Mouse (Mus musculus) bone marrow, adult 2 months (tissue): ENCODE measurements around the gene Pabpn1. TPM values are rescaled to one million over a fixed set of nuclear protein-coding genes. Genes with fewer than 3 reads are reported as not detected.

Experiments
- H3K27ac ChIP-seq: fragments of 200-500 bp; 2 replicates; pipeline ENCODE4 v1.5.1; 2012; ENCODE audit warnings: low read depth, mild to moderate bottlenecking, control low read depth, inconsistent platforms, low read length; ENCODE audit not compliant: control insufficient read depth, poor library complexity, insufficient read depth
- H3K4me1 ChIP-seq: fragments of 200-500 bp; 2 replicates; pipeline ENCODE4 v1.6.1; 2011; ENCODE audit warnings: low read length; ENCODE audit not compliant: control insufficient read depth, insufficient read depth
- H3K4me3 ChIP-seq: fragments of 200-500 bp; replicated peaks from 2 replicates; pipeline ENCODE3; 2011; ENCODE audit warnings: mild to moderate bottlenecking, low read depth, low read length, control low read depth; ENCODE audit not compliant: control insufficient read depth
- CTCF ChIP-seq: fragments of 200-500 bp; IDR thresholded peaks from 2 replicates; pipeline ENCODE4 v1.5.1; 2011; ENCODE audit warnings: low read length, control low read depth; ENCODE audit not compliant: control insufficient read depth, insufficient read depth
- POLR2A ChIP-seq: fragments of 200-500 bp; IDR thresholded peaks from 2 replicates; pipeline ENCODE4 v1.6.1; 2011; ENCODE audit warnings: low read depth, mild to moderate bottlenecking, control low read depth, low read length, borderline replicate concordance; ENCODE audit not compliant: control insufficient read depth
- WGBS: fragments of 180-500 bp; shearing (Covaris S2); methylation state at CpG from one replicate; pipeline ENCODE4 v1.1.7; 2018; 5-methylcytosine and 5-hydroxymethylcytosine counted together
- polyA plus RNA-seq: library from polyadenylated mRNA; stranded (reverse); fragments of >200 nt; gene quantifications from 2 replicates; pipeline ENCODE4 v1.2.4, GENCODE M21; 2011; ENCODE audit warnings: low replicate concordance; ENCODE audit not compliant: missing spikeins, insufficient read depth, insufficient read length

The Pabpn1 gene
- polyA plus RNA-seq: 124 and 140 TPM in 2 replicates

GRCm38 (mm10) chr14:54892200-54892599, at the start of gene Pabpn1:
Gene Pabpn1 (plus strand): TSS chr14:54892500.
- 84% methylated on average over 3 of the region's 3 CpGs for WGBS
- TF ChIP-seq CTCF: no peak
- TF ChIP-seq POLR2A: no peak
- Histone ChIP-seq H3K27ac (no peak within 1 kb of the TSS), H3K4me3 (peak within 1 kb of the TSS; percentile 86), H3K4me1 (no peaks in the 10 kb centered on the region; the same call in 1 of the 2 replicates)

GRCm38 (mm10) chr14:54843461-54843860, 48.8 kb upstream of the Pabpn1 start:
- 0% methylated on average over 4 of the region's 4 CpGs for WGBS
- H3K27ac ChIP-seq: no peak overlapping the region
- H3K4me1 ChIP-seq: no peaks in the 10 kb centered on the region; the same call in 1 of the 2 replicates
- peak; percentile 15; the same call in 1 of the 2 replicates for TF ChIP-seq CTCF
- TF ChIP-seq POLR2A: no peak
- no peak overlapping the region for H3K4me3 ChIP-seq

- H3K4me3 ChIP-seq: no peak overlapping the region
- H3K4me1 ChIP-seq: no peaks in the 10 kb centered on the region
- WGBS: 91% methylated on average over 3 of the region's 3 CpGs
- no peak for TF ChIP-seq POLR2A
- no peak for TF ChIP-seq CTCF
- H3K27ac ChIP-seq: no peak overlapping the region
Measured at GRCm38 (mm10) chr14:54855726-54856125, 36.6 kb upstream of the Pabpn1 start.

GRCm38 (mm10) chr14:54856703-54857102, 35.6 kb upstream of the Pabpn1 start:
- TF ChIP-seq CTCF (no peak), POLR2A (no peak)
- 53% methylated on average over 7 of the region's 7 CpGs for WGBS
- H3K27ac ChIP-seq: no peak overlapping the region
- no peaks in the 10 kb centered on the region for H3K4me1 ChIP-seq
- no peak overlapping the region for H3K4me3 ChIP-seq

GRCm38 (mm10) chr14:54857891-54858290, 34.4 kb upstream of the Pabpn1 start:
- Histone ChIP-seq H3K27ac (no peak overlapping the region), H3K4me3 (no peak overlapping the region), H3K4me1 (no peaks in the 10 kb centered on the region)
- TF ChIP-seq CTCF (no peak), POLR2A (no peak)
- 84% methylated on average over 9 of the region's 9 CpGs for WGBS

- Histone ChIP-seq H3K4me3 (no peak overlapping the region), H3K27ac (no peak overlapping the region), H3K4me1 (no peaks in the 10 kb centered on the region)
- no peak for TF ChIP-seq POLR2A
- peak; percentile 69 for TF ChIP-seq CTCF
- WGBS: 34% methylated on average over 2 of the region's 2 CpGs
Measured at GRCm38 (mm10) chr14:54860511-54860910, 31.8 kb upstream of the Pabpn1 start.

GRCm38 (mm10) chr14:54863501-54864312, 28.6 kb upstream of the Pabpn1 start:
- under 1% methylated on average over 56 of the region's 56 CpGs for WGBS
- peak overlapping the region; percentile 77 for H3K27ac ChIP-seq
- H3K4me3 ChIP-seq: peak overlapping the region; percentile 71
- TF ChIP-seq POLR2A: peak; percentile 57; the same call in 1 of the 2 replicates
- no peak for TF ChIP-seq CTCF
- H3K4me1 ChIP-seq: peaks cover 2% of the 10 kb centered on the region

- TF ChIP-seq CTCF (no peak), POLR2A (no peak)
- no peak overlapping the region; the same call in 1 of the 2 replicates for H3K27ac ChIP-seq
- H3K4me3 ChIP-seq: peak overlapping the region; percentile 71
- 8% methylated on average over 21 of the region's 21 CpGs for WGBS
- peaks cover 2% of the 10 kb centered on the region for H3K4me1 ChIP-seq
Measured at GRCm38 (mm10) chr14:54864313-54865036, 27.8 kb upstream of the Pabpn1 start.
